Mouse (Mus musculus) forebrain, embryonic 11.5 days (tissue): ENCODE measurements at regions not wholly inside any gene's neighbourhood (a gene's known extent, or its start where the extent isn't known, plus 50 kb on each side); places are given as distances from the start of the nearest gene placed in this dataset.

ENCODE experiments used
- ATAC-seq: fragments of 200-750 bp; cut with Nextera tagmentation; replicated peaks from 2 replicates; pipeline ENCODE4 v1.8.0; 2017; ENCODE audit warnings: moderate TSS enrichment; ENCODE audit not compliant: low FRiP score
- DNase-seq: peaks from one replicate; pipeline ENCODE4 v3.0.0-alpha.2; 2017; ENCODE audit warnings: low spot score
- H3K27ac ChIP-seq: fragments of 300-500 bp; sonication (generic); 2 replicates; pipeline ENCODE4 v1.5.1; 2014; ENCODE audit warnings: low read depth, low read length
- H3K27me3 ChIP-seq: fragments of 300-500 bp; sonication (generic); 2 replicates; pipeline ENCODE4 v1.6.1; 2014; ENCODE audit warnings: mild to moderate bottlenecking, low read length, mixed read lengths; ENCODE audit not compliant: control insufficient read depth, insufficient read depth
- H3K36me3 ChIP-seq: fragments of 300-500 bp; sonication (generic); 2 replicates; pipeline ENCODE4 v1.6.1; 2014; ENCODE audit warnings: mild to moderate bottlenecking, low read length, moderate library complexity, mixed read lengths; ENCODE audit not compliant: control insufficient read depth, insufficient read depth
- H3K4me1 ChIP-seq: fragments of 300-500 bp; sonication (generic); replicated peaks from 2 replicates; pipeline ENCODE4 v1.6.1; 2014; ENCODE audit warnings: low read length, mixed read lengths; ENCODE audit not compliant: control insufficient read depth, insufficient read depth
- H3K4me2 ChIP-seq: fragments of 300-500 bp; sonication (generic); 2 replicates; pipeline ENCODE4 v1.6.1; 2014; ENCODE audit warnings: low read depth, mild to moderate bottlenecking, low read length, moderate library complexity, mixed read lengths; ENCODE audit not compliant: severe bottlenecking
- H3K4me3 ChIP-seq: fragments of 300-500 bp; sonication (generic); 2 replicates; pipeline ENCODE4 v1.5.1; 2014; ENCODE audit warnings: low read depth, low read length
- H3K9ac ChIP-seq: fragments of 300-500 bp; sonication (generic); 2 replicates; pipeline ENCODE4 v1.6.1; 2014; ENCODE audit warnings: low read length
- H3K9me3 ChIP-seq: fragments of 300-500 bp; sonication (generic); 2 replicates; pipeline ENCODE4 v1.6.1; 2016; ENCODE audit warnings: low read length, mixed read lengths; ENCODE audit not compliant: control insufficient read depth
- WGBS: fragments of 180-500 bp; shearing (Covaris S2); extraction: QIAGEN DNeasy Blood & Tissue Kit; methylation state at CpG from one replicate; pipeline ENCODE4 v1.1.7; 2014; 5-methylcytosine and 5-hydroxymethylcytosine counted together

GRCm38 (mm10) chr6:122394160-122394559, 53.8 kb upstream of the Phc1 start:
- H3K36me3 ChIP-seq, result no peaks in the 10 kb centered on the region
- H3K9ac ChIP-seq, result no peak overlapping the region
- 79% methylated on average over 5 of the region's 5 CpGs for WGBS
- H3K4me2 ChIP-seq, result no peak overlapping the region
- H3K9me3 ChIP-seq, result no peaks in the 10 kb centered on the region
- H3K4me1 ChIP-seq, result no peaks in the 10 kb centered on the region
- no peaks in the 10 kb centered on the region for H3K27me3 ChIP-seq
- H3K4me3 ChIP-seq, result no peak overlapping the region
- DNase-seq (peak; percentile 59), ATAC-seq (no peak)
- H3K27ac ChIP-seq, result peak overlapping the region; percentile 12; the same call in 1 of the 2 replicates

GRCm38 (mm10) chr6:122393231-122393881, 53.0 kb upstream of the Phc1 start:
- DNase-seq, result peak; percentile 50
- H3K4me1 ChIP-seq, result no peaks in the 10 kb centered on the region
- no peaks in the 10 kb centered on the region for H3K36me3 ChIP-seq
- H3K27me3 ChIP-seq, result no peaks in the 10 kb centered on the region
- H3K4me2 ChIP-seq, result no peak overlapping the region
- no peaks in the 10 kb centered on the region for H3K9me3 ChIP-seq
- no peak for ATAC-seq
- H3K27ac ChIP-seq, result peak overlapping the region; percentile 37; the same call in 1 of the 2 replicates
- 83% methylated on average over 19 of the region's 19 CpGs for WGBS
- no peak overlapping the region for H3K9ac ChIP-seq
- H3K4me3 ChIP-seq, result no peak overlapping the region

- ATAC-seq (peak; percentile 72), DNase-seq (peak; percentile 86)
- Histone ChIP-seq H3K27me3 (no peaks in the 10 kb centered on the region), H3K9me3 (no peaks in the 10 kb centered on the region), H3K9ac (peak overlapping the region; percentile 52), H3K4me3 (peak overlapping the region; percentile 4; the same call in 1 of the 2 replicates), H3K4me1 (no peaks in the 10 kb centered on the region), H3K36me3 (no peaks in the 10 kb centered on the region), H3K4me2 (peak overlapping the region; percentile 33; the same call in 1 of the 2 replicates), H3K27ac (no peak overlapping the region)
- WGBS, result 39% methylated on average over 29 of the region's 29 CpGs
These were observed 51.6 kb upstream of the Phc1 start for GRCm38 (mm10) chr6:122391725-122392667.

- peak; percentile 5; the same call in 1 of the 2 replicates for ATAC-seq
- H3K36me3 ChIP-seq, result no peaks in the 10 kb centered on the region
- no peak overlapping the region for H3K27ac ChIP-seq
These were observed 50.8 kb upstream of the Phc1 start for GRCm38 (mm10) chr6:122391126-122391525.

GRCm38 (mm10) chr6:122390720-122391119, 50.4 kb upstream of the Phc1 start:
- WGBS, result 91% methylated on average over 13 of the region's 13 CpGs
- Histone ChIP-seq H3K36me3 (no peaks in the 10 kb centered on the region), H3K9ac (no peak overlapping the region), H3K4me2 (no peak overlapping the region), H3K27ac (no peak overlapping the region), H3K27me3 (no peaks in the 10 kb centered on the region), H3K9me3 (no peaks in the 10 kb centered on the region), H3K4me3 (no peak overlapping the region), H3K4me1 (no peaks in the 10 kb centered on the region)
- no peak for ATAC-seq
- DNase-seq, result peak; percentile 53

More at GRCm38 (mm10) chr6:122391126-122391525, 50.8 kb upstream of the Phc1 start:
- WGBS, result 80% methylated on average over 10 of the region's 10 CpGs
- Histone ChIP-seq H3K4me1 (no peaks in the 10 kb centered on the region), H3K4me3 (no peak overlapping the region), H3K9ac (no peak overlapping the region), H3K9me3 (no peaks in the 10 kb centered on the region), H3K4me2 (no peak overlapping the region), H3K27me3 (no peaks in the 10 kb centered on the region)
- DNase-seq, result no peak
